Mouse (Mus musculus) heart, postnatal 0 days (tissue): ENCODE data around the gene Tmem239.

Source experiments
- CTCF ChIP-seq: IDR thresholded peaks from 2 replicates; pipeline ENCODE4 v1.5.1; 2016; ENCODE audit warnings: antibody characterized with exemption, control low read depth, low read depth
- EP300 ChIP-seq: IDR thresholded peaks from 2 replicates; pipeline ENCODE4 v1.6.1; 2016; ENCODE audit warnings: antibody characterized with exemption, low read depth

- no peak for TF ChIP-seq CTCF
- no peak for TF ChIP-seq EP300
Observed at GRCm38 (mm10) chr2:130392836-130393235, 13.4 kb upstream of the Tmem239 start.
